Mouse (Mus musculus) liver, embryonic 14.5 days (tissue): ENCODE measurements around the gene Ldlrad2.

Source experiments
- CTCF ChIP-seq: IDR thresholded peaks from 2 replicates; pipeline ENCODE4 v1.5.1; 2016; ENCODE audit warnings: antibody characterized with exemption, low read depth, control low read depth
- EP300 ChIP-seq: IDR thresholded peaks from 2 replicates; pipeline ENCODE4 v1.6.1; 2016; ENCODE audit warnings: antibody characterized with exemption, low read depth

DNA sequence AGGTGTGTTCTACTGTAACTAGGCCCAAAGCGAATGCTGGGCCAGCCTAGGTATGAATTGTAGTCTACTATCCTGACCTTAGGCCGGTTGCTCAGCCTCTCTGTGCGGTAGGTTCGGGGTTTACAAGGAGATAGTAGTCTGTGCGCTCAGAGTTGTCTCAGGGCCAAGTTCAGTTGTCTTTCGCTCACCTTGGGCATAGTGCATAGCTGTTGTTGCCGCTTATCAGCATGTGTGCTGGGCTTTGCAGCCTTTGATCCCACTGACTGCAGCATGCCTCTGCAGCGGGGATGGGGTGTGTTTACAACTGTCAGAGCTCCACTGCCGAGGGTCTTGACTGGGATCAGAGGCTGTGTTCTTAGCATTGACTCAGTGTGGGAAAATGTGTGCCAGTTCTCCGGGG, 31.4 kb downstream of the Ldlrad2 start:
- no peak for TF ChIP-seq CTCF
- no peak for TF ChIP-seq EP300
